Mouse (Mus musculus): Measurements from ENCODE around the gene Fads2.
A peak's percentile ranks its signal among the peaks of the same experiment; 100 is the strongest.

The Fads2 gene

GRCm38 (mm10) chr19:10102054-10102700 lies 631 bp upstream of the Fads2 start:
- peak; percentile 47 to 55 for DNase-seq (ENCODE audit: low spot score in 2 of 2)

- DNase-seq (ENCODE audit: low spot score in 2 of 2), result peak; percentile 71 to 79
Observed at GRCm38 (mm10) chr19:10100631-10101071, 895 bp downstream of the Fads2 start.

GRCm38 (mm10) chr19:10097826-10098225 lies 3.7 kb downstream of the Fads2 start:
- no peak for DNase-seq (ENCODE audit: low spot score in 2 of 2)

GRCm38 (mm10) chr19:10096371-10096876 lies 5.1 kb downstream of the Fads2 start:
- DNase-seq (ENCODE audit: low spot score in 2 of 2), result no peak

- no peak for DNase-seq (ENCODE audit: low spot score in 2 of 2)
Observed at GRCm38 (mm10) chr19:10094695-10095094, 6.9 kb downstream of the Fads2 start.

GRCm38 (mm10) chr19:10093829-10094228 lies 7.7 kb downstream of the Fads2 start:
- DNase-seq (ENCODE audit: low spot score in 2 of 2), result no peak

GRCm38 (mm10) chr19:10086976-10087375 lies 14.6 kb downstream of the Fads2 start:
- no peak for DNase-seq (ENCODE audit: low spot score in 2 of 2)

GRCm38 (mm10) chr19:10085454-10085853 lies 16.1 kb downstream of the Fads2 start:
- no peak for DNase-seq (ENCODE audit: low spot score in 2 of 2)

GRCm38 (mm10) chr19:10082105-10082504 lies 19.4 kb downstream of the Fads2 start:
- no peak for DNase-seq (ENCODE audit: low spot score in 2 of 2)

- DNase-seq (ENCODE audit: low spot score in 2 of 2), result no peak
Observed at GRCm38 (mm10) chr19:10080384-10080783, 21.2 kb downstream of the Fads2 start.

- no peak for DNase-seq (ENCODE audit: low spot score in 2 of 2)
Observed at GRCm38 (mm10) chr19:10078392-10078791, 23.2 kb downstream of the Fads2 start.

- no peak for DNase-seq (ENCODE audit: low spot score in 2 of 2)
Observed at GRCm38 (mm10) chr19:10073145-10073544, 28.4 kb downstream of the Fads2 start.

- no peak for DNase-seq (ENCODE audit: low spot score in 2 of 2)
Observed at GRCm38 (mm10) chr19:10071892-10072291, 29.7 kb downstream of the Fads2 start.

GRCm38 (mm10) chr19:10071166-10071565 lies 30.4 kb downstream of the Fads2 start:
- no peak for DNase-seq (ENCODE audit: low spot score in 2 of 2)

- peak; percentile 33 to 44 for DNase-seq (ENCODE audit: low spot score in 2 of 2)
Observed at GRCm38 (mm10) chr19:10070186-10070980, 31.2 kb downstream of the Fads2 start.

- no peak for DNase-seq (ENCODE audit: low spot score in 2 of 2)
Observed at GRCm38 (mm10) chr19:10067701-10068100, 33.8 kb downstream of the Fads2 start.

GRCm38 (mm10) chr19:10066502-10066901 lies 35.0 kb downstream of the Fads2 start:
- DNase-seq (ENCODE audit: low spot score in 2 of 2), result no peak

GRCm38 (mm10) chr19:10066189-10066500 lies 35.4 kb downstream of the Fads2 start:
- no peak for DNase-seq (ENCODE audit: low spot score in 2 of 2)

- no peak for DNase-seq (ENCODE audit: low spot score in 2 of 2)
Observed at GRCm38 (mm10) chr19:10065465-10066188, 35.9 kb downstream of the Fads2 start.

- DNase-seq (ENCODE audit: low spot score in 2 of 2), result peak; percentile 59 to 69
Observed at GRCm38 (mm10) chr19:10064173-10065012, 37.2 kb downstream of the Fads2 start.

- DNase-seq (ENCODE audit: low spot score in 2 of 2), result no peak
Observed at GRCm38 (mm10) chr19:10062862-10063261, 38.7 kb downstream of the Fads2 start.

Measured in thymus, postnatal 10 days (tissue).